Mouse (Mus musculus) stomach, postnatal 0 days (tissue): ENCODE results near the gene Krt34. TPM values are rescaled to one million over a fixed set of nuclear protein-coding genes. Genes with fewer than 3 reads are reported as not detected.

Source experiments
- ATAC-seq: fragments of 200-750 bp; cut with Nextera tagmentation; 2 replicates; pipeline ENCODE4 v1.8.0; 2017; ENCODE audit not compliant: low FRiP score, low TSS enrichment
- DNase-seq: peaks from one replicate; pipeline ENCODE4 v3.0.0-alpha.2; 2016; ENCODE audit warnings: low spot score
- H3K27ac ChIP-seq: fragments of 300-500 bp; sonication (generic); replicated peaks from 2 replicates; pipeline ENCODE4 v1.5.1; 2014; ENCODE audit warnings: mild to moderate bottlenecking, control low read depth
- H3K27me3 ChIP-seq: fragments of 300-500 bp; sonication (generic); 2 replicates; pipeline ENCODE4 v1.6.1; 2014; ENCODE audit warnings: low read length; ENCODE audit not compliant: control insufficient read depth, insufficient read depth
- H3K36me3 ChIP-seq: fragments of 300-500 bp; sonication (generic); 2 replicates; pipeline ENCODE4 v1.6.1; 2014; ENCODE audit warnings: low read length, mixed read lengths; ENCODE audit not compliant: control insufficient read depth, insufficient read depth
- H3K4me1 ChIP-seq: fragments of 300-500 bp; sonication (generic); replicated peaks from 2 replicates; pipeline ENCODE4 v1.6.1; 2014; ENCODE audit warnings: antibody characterized with exemption; ENCODE audit not compliant: control insufficient read depth, insufficient read depth
- H3K4me2 ChIP-seq: fragments of 300-500 bp; sonication (generic); replicated peaks from 2 replicates; pipeline ENCODE4 v1.6.1; 2014; ENCODE audit warnings: low read depth, mild to moderate bottlenecking, control low read depth, moderate library complexity
- H3K4me3 ChIP-seq: fragments of 300-500 bp; sonication (generic); 2 replicates; pipeline ENCODE4 v1.5.1; 2014; ENCODE audit warnings: low read depth, low read length, control low read depth
- H3K9ac ChIP-seq: fragments of 300-500 bp; sonication (generic); 2 replicates; pipeline ENCODE4 v1.6.1; 2014; ENCODE audit warnings: mild to moderate bottlenecking, low read length, control low read depth, mixed read lengths
- H3K9me3 ChIP-seq: fragments of 300-500 bp; sonication (generic); 2 replicates; pipeline ENCODE4 v1.6.1; 2016; ENCODE audit warnings: low read length; ENCODE audit not compliant: control insufficient read depth
- CTCF ChIP-seq: IDR thresholded peaks from 2 replicates; pipeline ENCODE4 v1.5.1; 2016; ENCODE audit warnings: antibody characterized with exemption, low read depth, mild to moderate bottlenecking, moderate library complexity
- EP300 ChIP-seq: optimal IDR thresholded peaks from 2 replicates; pipeline ENCODE3; 2016; ENCODE audit warnings: antibody characterized with exemption
- whole genome bisulfite sequencing: fragments of 180-500 bp; shearing (Covaris S2); extraction: QIAGEN DNeasy Blood & Tissue Kit; methylation state at CpG from one replicate; pipeline ENCODE4 v1.1.7; 2014; 5-methylcytosine and 5-hydroxymethylcytosine counted together
- polyA plus RNA-seq: library from polyadenylated mRNA; unstranded; fragments of >200 nt; fragmentation: Nextera tagmentation; extraction: Ambion mirVana; gene quantifications from 2 replicates; pipeline ENCODE4 v1.2.1, GENCODE M21; 2015

Krt34 gene
- polyA plus RNA-seq, 1 experiment from 2014 or later = 1.0 TPM

- Histone ChIP-seq H3K36me3 (no peaks in the 10 kb centered on the region), H3K4me3 (no peak within 1 kb of the TSS), H3K9ac (no peak within 1 kb of the TSS), H3K27ac (no peak within 1 kb of the TSS), H3K27me3 (no peaks in the 10 kb centered on the region), H3K9me3 (no peaks in the 10 kb centered on the region), H3K4me2 (no peak within 1 kb of the TSS), H3K4me1 (no peaks in the 10 kb centered on the region)
- TF ChIP-seq CTCF (no peak), EP300 (no peak)
- no peak for DNase-seq
- WGBS = 11% methylated on average over 22 of the region's 26 CpGs
- ATAC-seq = no peak
Observed at GRCm38 (mm10) chr11:99993620-99994383, 47.6 kb downstream of the Krt34 start, which contains the start of gene Krtap17-1. Gene Krtap17-1, minus strand, starts transcription at chr11:99993994.

GRCm38 (mm10) chr11:99990571-99990970, 50.8 kb downstream of the Krt34 start:
- H3K36me3 ChIP-seq = no peaks in the 10 kb centered on the region
- WGBS = 73% methylated on average over 3 of the region's 3 CpGs
- H3K4me2 ChIP-seq = no peak overlapping the region
- no peaks in the 10 kb centered on the region for H3K9me3 ChIP-seq
- no peak for TF ChIP-seq EP300
- TF ChIP-seq CTCF = no peak
- no peak for ATAC-seq
- no peak overlapping the region for H3K27ac ChIP-seq
- no peak for DNase-seq
- no peak overlapping the region for H3K4me3 ChIP-seq
- no peak overlapping the region for H3K9ac ChIP-seq
- H3K27me3 ChIP-seq = no peaks in the 10 kb centered on the region
- H3K4me1 ChIP-seq = no peaks in the 10 kb centered on the region

GRCm38 (mm10) chr11:99989881-99990405, 51.4 kb downstream of the Krt34 start:
- TF ChIP-seq EP300 = no peak
- no peak for TF ChIP-seq CTCF

GRCm38 (mm10) chr11:99988530-99988929, 52.8 kb downstream of the Krt34 start:
- Histone ChIP-seq H3K4me2 (no peak overlapping the region), H3K36me3 (no peaks in the 10 kb centered on the region), H3K4me1 (no peaks in the 10 kb centered on the region), H3K9ac (no peak overlapping the region), H3K9me3 (no peaks in the 10 kb centered on the region), H3K4me3 (no peak overlapping the region), H3K27me3 (no peaks in the 10 kb centered on the region), H3K27ac (no peak overlapping the region)
- 96% methylated on average over 3 of the region's 3 CpGs for WGBS
- no peak for ATAC-seq
- DNase-seq = no peak
- TF ChIP-seq CTCF = no peak
- TF ChIP-seq EP300 = no peak

More at GRCm38 (mm10) chr11:99989881-99990405, 51.4 kb downstream of the Krt34 start:
- Histone ChIP-seq H3K36me3 (no peaks in the 10 kb centered on the region), H3K27me3 (no peaks in the 10 kb centered on the region), H3K27ac (no peak overlapping the region), H3K9me3 (no peaks in the 10 kb centered on the region), H3K4me2 (no peak overlapping the region), H3K9ac (no peak overlapping the region), H3K4me3 (no peak overlapping the region), H3K4me1 (no peaks in the 10 kb centered on the region)
- WGBS = 84% methylated on average over 6 of the region's 6 CpGs
- ATAC-seq (no peak), DNase-seq (no peak)

Other genes with a start within 250 kb of the Krt34 start
- gene Gm11596, start 248.1 kb downstream of the Krt34 start, polyA plus RNA-seq = not detected in 2 replicates
- gene Gm11569, start 242.6 kb downstream of the Krt34 start, polyA plus RNA-seq = not detected in 2 replicates
- gene Gm11554, start 237.1 kb downstream of the Krt34 start, polyA plus RNA-seq = not detected in 2 replicates
- not detected in 2 replicates for gene Krtap4-13, start 231.7 kb downstream of the Krt34 start, polyA plus RNA-seq
- gene Gm11564, start 225.9 kb downstream of the Krt34 start, polyA plus RNA-seq = not detected in 2 replicates
- not detected in 2 replicates for gene 2300003K06Rik, start 203.5 kb downstream of the Krt34 start, polyA plus RNA-seq
- not detected in 2 replicates for gene Krtap4-16, start 189.9 kb downstream of the Krt34 start, polyA plus RNA-seq
- not detected in 2 replicates for gene Gm11568, start 183.6 kb downstream of the Krt34 start, polyA plus RNA-seq
- not detected in 2 replicates for gene Gm11559, start 177.1 kb downstream of the Krt34 start, polyA plus RNA-seq
- not detected in 2 replicates for gene Krtap9-1, start 168.2 kb downstream of the Krt34 start, polyA plus RNA-seq
- not detected in 2 replicates for gene Gm11567, start 162.4 kb downstream of the Krt34 start, polyA plus RNA-seq
- gene Krtap31-1, start 133.6 kb downstream of the Krt34 start, polyA plus RNA-seq = not detected in 2 replicates
- gene Gm11565, start 126.8 kb downstream of the Krt34 start, polyA plus RNA-seq = not detected in 2 replicates
- not detected in 2 replicates for gene Krtap31-2, start 105.3 kb downstream of the Krt34 start, polyA plus RNA-seq
- gene Krtap9-5, start 93.1 kb downstream of the Krt34 start, polyA plus RNA-seq = not detected in 2 replicates
- not detected in 2 replicates for gene Krtap29-1, start 62.5 kb downstream of the Krt34 start, polyA plus RNA-seq
- gene Krtap16-1, start 55.0 kb downstream of the Krt34 start, polyA plus RNA-seq = 0.10 TPM in 1 of 2 replicates, not detected in the other
- 0.25 and 0.27 TPM in 2 replicates for gene Krtap17-1, start 47.6 kb downstream of the Krt34 start, polyA plus RNA-seq
- gene Krt33a, start 25.3 kb downstream of the Krt34 start, polyA plus RNA-seq = 0.05 and 0.17 TPM in 2 replicates
- gene Krt33b, start 11.7 kb downstream of the Krt34 start, polyA plus RNA-seq = 0.06 TPM in 1 of 2 replicates, not detected in the other
- gene Krt31, start 9.0 kb upstream of the Krt34 start, polyA plus RNA-seq = not detected in 2 replicates
- gene Krt32, start 46.7 kb upstream of the Krt34 start, polyA plus RNA-seq = 0.59 and 0.65 TPM in 2 replicates
- 0.21 and 0.33 TPM in 2 replicates for gene Krt35, start 54.7 kb upstream of the Krt34 start, polyA plus RNA-seq
- 0.30 and 0.48 TPM in 2 replicates for gene Krt36, start 64.1 kb upstream of the Krt34 start, polyA plus RNA-seq
- gene Krt13, start 80.0 kb upstream of the Krt34 start, polyA plus RNA-seq = 2,802 and 3,195 TPM in 2 replicates
- gene Krt15, start 94.4 kb upstream of the Krt34 start, polyA plus RNA-seq = 758 and 921 TPM in 2 replicates
- 1,512 and 1,618 TPM in 2 replicates for gene Krt19, start 107.1 kb upstream of the Krt34 start, polyA plus RNA-seq
- 0.04 TPM in 1 of 2 replicates, not detected in the other for gene Krt9, start 151.7 kb upstream of the Krt34 start, polyA plus RNA-seq
- gene Krt14, start 166.0 kb upstream of the Krt34 start, polyA plus RNA-seq = 279 and 287 TPM in 2 replicates
- gene Krt16, start 207.3 kb upstream of the Krt34 start, polyA plus RNA-seq = 2.1 and 4.0 TPM in 2 replicates
- 46.4 and 63.4 TPM in 2 replicates for gene Krt17, start 219.5 kb upstream of the Krt34 start, polyA plus RNA-seq
- 0.10 and 0.12 TPM in 2 replicates for gene Krt42, start 228.3 kb upstream of the Krt34 start, polyA plus RNA-seq